Mouse (Mus musculus) embryonic fibroblast, embryonic 13.5 days (primary cell): Measurements from ENCODE around the gene 5031439G07Rik. TPM values are rescaled to one million over a fixed set of nuclear protein-coding genes. Genes with fewer than 3 reads are reported as not detected.

Experiments used
- H3K27ac ChIP-seq: 2 replicates; pipeline ENCODE4 v1.5.1; 2012; ENCODE audit warnings: low read length, control low read depth, inconsistent platforms; ENCODE audit not compliant: insufficient read depth
- H3K4me1 ChIP-seq: 2 replicates; pipeline ENCODE4 v1.6.1; 2011; ENCODE audit warnings: low read length; ENCODE audit not compliant: control insufficient read depth, insufficient read depth
- H3K4me3 ChIP-seq: 2 replicates; pipeline ENCODE4 v1.5.1; 2011; ENCODE audit warnings: mild to moderate bottlenecking, control low read depth, low read length; ENCODE audit not compliant: insufficient read depth
- CTCF ChIP-seq: IDR thresholded peaks from 2 replicates; pipeline ENCODE4 v1.5.1; 2011; ENCODE audit warnings: mild to moderate bottlenecking, control low read depth, low read length, moderate library complexity, borderline replicate concordance; ENCODE audit not compliant: insufficient read depth
- POLR2A ChIP-seq: IDR thresholded peaks from 2 replicates; pipeline ENCODE4 v1.6.1; 2011; ENCODE audit warnings: low read depth, mild to moderate bottlenecking, control low read depth, low read length, moderate library complexity
- polyA plus RNA-seq: library from polyadenylated mRNA; stranded (reverse); fragments of >200 nt; gene quantifications from 2 replicates; pipeline ENCODE4 v1.2.4, GENCODE M21; 2011; ENCODE audit warnings: low read depth; ENCODE audit not compliant: missing spikeins, insufficient read length

The 5031439G07Rik gene
- polyA plus RNA-seq, 1 experiment: 23.5 TPM

DNA sequence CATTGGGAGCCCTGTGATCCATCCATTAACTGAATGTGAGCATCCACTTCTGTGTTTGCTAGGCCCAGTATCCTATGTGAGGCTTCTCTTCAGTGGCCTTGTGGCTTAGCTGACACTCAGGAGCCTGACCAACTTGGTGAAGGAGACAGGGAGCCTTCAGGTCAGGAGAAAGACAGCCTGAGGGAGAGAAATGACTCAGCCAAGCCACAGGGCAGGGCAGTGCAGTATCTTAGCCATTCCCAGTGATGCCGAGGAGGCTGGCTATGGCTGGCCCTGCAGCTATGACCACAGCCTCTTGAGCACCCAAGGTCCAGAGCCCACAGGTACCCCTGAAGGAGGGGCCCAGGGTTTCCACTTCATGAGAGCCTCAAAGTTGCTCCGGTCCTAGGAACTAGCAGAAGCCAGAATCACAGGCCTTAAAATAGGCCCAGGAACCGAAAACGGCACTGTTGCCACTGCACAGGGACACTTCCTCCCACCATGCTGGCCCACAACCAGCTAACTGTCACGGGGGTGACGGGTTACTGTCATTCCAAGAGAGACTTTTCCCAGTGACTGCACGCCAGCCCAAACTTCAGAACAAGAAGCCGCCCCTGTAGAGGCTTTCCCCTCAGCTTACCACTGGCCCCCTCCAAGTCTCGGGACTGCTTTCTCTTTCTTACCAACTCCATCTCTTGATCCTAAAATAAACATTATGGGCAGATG is 6.6 kb downstream of the 5031439G07Rik start:
- Histone ChIP-seq H3K27ac (no peak overlapping the region), H3K4me3 (no peak overlapping the region), H3K4me1 (peaks cover 8% of the 10 kb centered on the region)
- TF ChIP-seq CTCF (no peak), POLR2A (no peak)

DNA sequence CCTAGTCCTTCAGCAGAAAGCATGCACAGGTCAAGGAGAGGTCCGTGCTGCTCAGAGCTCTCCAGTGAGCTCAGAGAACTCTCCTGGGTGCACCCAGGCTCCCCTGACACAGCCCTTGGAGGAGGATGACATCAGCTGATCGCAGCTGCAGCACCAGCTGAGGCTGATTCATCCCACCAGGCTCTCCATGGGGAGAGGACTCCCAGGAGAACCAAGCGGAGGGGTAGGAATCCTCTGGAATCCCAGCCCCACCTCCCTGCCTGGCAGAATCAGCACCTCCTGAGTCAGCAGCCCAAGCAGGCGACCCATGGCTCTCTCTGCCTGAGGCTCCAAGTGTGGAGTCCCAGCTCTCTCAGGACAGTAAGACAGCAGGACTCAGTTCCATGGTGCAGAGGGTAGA is 12.6 kb downstream of the 5031439G07Rik start:
- H3K4me1 ChIP-seq: peaks cover 13% of the 10 kb centered on the region
- TF ChIP-seq POLR2A (no peak), CTCF (no peak)
- no peak overlapping the region for H3K27ac ChIP-seq
- H3K4me3 ChIP-seq: no peak overlapping the region

DNA sequence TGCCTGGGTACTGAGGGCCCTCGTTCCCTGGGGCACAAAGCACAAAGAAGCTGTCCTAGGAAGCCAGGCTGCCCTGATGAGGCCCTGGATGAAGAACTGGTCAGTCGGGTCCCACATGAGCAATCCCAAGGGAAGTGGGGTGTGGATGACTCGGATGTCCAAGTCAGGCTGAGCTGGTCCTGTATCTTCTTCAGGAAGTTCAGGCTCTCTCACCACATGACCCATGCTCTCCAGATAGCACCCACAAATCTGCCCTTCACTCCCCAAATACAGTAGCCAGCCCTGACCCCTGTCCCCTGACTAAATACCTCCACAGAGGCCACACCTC is 14.8 kb downstream of the 5031439G07Rik start:
- H3K4me1 ChIP-seq: peaks cover 13% of the 10 kb centered on the region
- H3K27ac ChIP-seq: no peak overlapping the region
- H3K4me3 ChIP-seq: no peak overlapping the region
- no peak for TF ChIP-seq POLR2A
- TF ChIP-seq CTCF: no peak

DNA sequence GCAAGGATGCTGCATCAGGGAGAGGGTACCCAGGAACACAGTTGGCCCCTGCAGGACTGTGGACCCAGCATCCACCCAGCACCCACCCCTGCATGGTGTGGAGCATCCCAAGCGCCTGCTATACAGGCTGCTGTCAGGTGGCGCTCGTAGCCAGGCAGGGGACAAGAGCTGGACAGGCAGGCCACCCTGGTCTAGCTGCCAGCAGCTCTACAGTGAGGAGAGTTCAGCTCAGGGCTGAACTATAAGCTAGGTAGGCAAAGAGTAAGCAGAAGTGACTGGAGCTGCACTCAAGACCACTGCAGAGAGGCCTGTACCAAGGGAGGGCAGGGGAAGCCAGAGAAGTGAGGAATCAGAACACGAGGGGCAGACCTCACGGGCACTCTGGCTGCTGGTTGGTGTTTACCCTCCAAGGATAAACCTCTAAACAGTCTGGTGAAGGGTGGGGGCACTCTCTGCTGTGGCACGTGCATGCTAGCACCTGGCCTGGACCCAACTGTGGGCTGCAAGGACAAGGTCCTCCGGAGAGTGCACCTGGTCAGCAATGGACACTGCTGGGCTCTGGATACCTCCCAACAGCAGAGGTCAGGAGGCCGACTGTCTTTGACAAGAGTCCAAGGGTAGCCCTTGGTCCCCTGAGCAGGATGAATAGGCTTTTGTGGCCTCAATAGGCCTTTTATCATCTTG is 15.3 kb downstream of the 5031439G07Rik start:
- H3K4me1 ChIP-seq: peaks cover 13% of the 10 kb centered on the region
- TF ChIP-seq POLR2A: no peak
- no peak overlapping the region for H3K4me3 ChIP-seq
- H3K27ac ChIP-seq: no peak overlapping the region

DNA sequence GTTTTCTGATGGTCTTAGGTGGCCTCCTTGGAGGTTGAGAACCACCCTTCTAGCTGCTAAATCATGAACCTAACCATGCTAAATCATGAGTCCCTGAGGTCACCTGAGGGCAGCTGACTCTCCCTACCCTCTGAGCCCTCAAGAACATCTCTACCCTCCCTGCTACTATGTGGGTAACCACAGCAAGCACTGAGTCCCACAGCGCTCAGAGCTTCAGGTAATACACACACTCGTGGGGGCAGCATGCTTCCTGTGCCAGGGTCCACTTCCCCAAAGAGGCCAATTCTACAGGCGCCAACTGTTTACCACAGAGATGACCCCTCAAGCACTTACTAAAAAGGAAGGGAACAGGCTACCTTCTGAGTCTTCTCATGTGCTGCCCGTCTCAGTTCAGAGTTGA is 19.8 kb downstream of the 5031439G07Rik start:
- no peaks in the 10 kb centered on the region for H3K4me1 ChIP-seq
- H3K27ac ChIP-seq: no peak overlapping the region

DNA sequence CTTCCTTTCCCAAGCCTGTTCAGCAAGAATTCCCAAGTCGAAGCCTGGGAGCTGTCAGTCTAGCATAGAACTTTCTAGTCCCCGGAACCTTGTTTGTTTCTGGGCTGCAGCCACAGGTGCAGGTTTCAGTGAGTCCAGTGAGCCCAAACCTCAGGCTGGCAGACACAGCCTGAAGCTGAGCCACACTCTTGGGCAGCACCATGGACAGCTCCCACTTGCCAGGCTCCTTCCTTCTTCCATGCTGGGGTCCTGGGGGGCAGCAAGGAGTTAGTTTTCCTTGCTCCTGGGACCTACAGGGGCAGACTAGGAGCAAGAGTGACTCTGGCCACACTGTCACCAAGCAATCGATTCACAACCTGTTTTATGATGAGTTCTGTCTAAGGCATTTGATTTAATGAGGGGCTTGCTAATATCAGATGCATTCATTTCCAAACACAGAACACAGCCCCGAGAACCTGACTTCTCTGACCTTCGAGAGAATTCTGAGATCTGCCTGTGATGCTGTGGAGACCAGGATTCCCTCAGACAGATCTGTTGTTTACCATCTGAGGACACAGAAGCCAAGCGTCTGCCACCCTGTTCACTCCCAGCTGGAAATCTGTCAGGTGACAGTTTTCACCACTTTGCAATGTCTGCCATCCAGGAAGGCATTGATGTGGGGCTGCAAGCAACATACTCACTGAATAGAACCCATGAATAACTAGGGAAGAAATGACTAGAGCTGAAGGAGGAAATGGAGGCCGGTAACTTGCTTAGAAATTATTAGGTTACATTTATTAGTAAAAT is 22.6 kb downstream of the 5031439G07Rik start:
- 0 out of 2 replicates have a peak, but pooled peaks cover 2% of the 10 kb centered on the region for H3K4me1 ChIP-seq
- H3K27ac ChIP-seq: no peak overlapping the region
- TF ChIP-seq CTCF: no peak
- no peak overlapping the region for H3K4me3 ChIP-seq

More for the DNA sequence above, 19.8 kb downstream of the 5031439G07Rik start:
- no peak overlapping the region for H3K4me3 ChIP-seq
- TF ChIP-seq POLR2A: no peak
- TF ChIP-seq CTCF: no peak

DNA sequence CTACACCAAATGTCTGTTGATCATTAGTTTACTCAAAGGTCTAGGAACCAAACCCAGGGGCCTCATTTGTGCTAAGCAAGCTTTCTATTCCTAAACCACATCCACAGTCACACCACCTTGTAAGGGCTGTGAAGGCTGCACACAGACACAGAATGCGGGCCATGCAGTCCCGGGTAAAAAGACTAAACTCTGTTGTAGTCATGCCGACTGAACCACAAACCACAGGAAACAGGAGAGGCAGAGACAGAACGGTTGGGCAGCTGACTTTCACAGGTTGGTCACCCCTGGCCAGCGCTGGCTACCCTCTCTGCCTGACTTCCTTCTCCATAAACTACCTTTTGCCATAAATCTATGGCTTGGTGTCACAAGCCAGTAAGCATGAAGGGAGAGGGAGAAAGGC is 23.6 kb downstream of the 5031439G07Rik start:
- Histone ChIP-seq H3K4me1 (0 out of 2 replicates have a peak, but pooled peaks cover 7% of the 10 kb centered on the region), H3K4me3 (no peak overlapping the region), H3K27ac (no peak overlapping the region)
- TF ChIP-seq POLR2A: no peak
- TF ChIP-seq CTCF: no peak

DNA sequence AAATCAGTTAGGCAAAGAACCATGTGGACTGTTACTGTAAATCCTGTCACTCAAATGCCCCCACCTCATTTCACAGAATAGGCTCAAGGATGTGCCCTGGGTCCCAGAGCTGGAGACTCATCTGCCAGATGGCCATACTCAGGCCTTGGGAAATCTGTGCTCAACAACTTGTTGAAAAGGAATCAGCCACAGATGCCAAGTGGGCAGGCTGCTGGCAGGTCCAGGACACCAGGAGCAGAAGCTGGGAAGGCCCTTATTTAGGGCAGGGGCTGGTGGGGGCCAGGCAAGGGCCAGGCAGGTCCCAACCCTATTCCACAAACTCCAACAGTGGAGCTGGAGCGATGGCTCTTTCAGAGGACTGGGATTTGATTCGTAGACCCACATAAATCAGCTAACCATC is 25.8 kb downstream of the 5031439G07Rik start:
- TF ChIP-seq POLR2A (no peak), CTCF (no peak)
- 0 out of 2 replicates have a peak, but pooled peaks cover 7% of the 10 kb centered on the region for H3K4me1 ChIP-seq
- H3K27ac ChIP-seq: no peak overlapping the region
- H3K4me3 ChIP-seq: no peak overlapping the region

DNA sequence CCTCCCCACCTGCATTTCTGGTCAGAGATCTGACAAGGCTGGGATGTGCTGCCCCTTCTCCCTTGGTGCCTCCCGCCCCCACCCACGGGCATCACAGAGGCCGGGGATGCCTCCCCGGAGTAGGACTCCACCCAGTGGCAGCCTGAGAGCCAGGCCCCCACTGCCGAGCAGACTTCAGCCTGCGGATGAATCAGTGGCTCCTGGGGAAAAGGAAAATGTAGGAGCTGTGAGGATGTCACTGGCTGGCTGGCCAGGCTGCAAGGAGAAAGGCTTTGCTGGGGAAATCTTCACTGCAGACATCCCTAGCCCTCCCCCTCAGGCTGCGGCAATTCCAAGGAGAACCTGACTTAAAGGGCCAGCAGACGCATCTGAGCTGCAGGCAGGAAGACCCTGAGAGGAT is 27.7 kb downstream of the 5031439G07Rik start:
- Histone ChIP-seq H3K27ac (no peak overlapping the region), H3K4me1 (0 out of 2 replicates have a peak, but pooled peaks cover 7% of the 10 kb centered on the region), H3K4me3 (no peak overlapping the region)
- no peak for TF ChIP-seq CTCF
- TF ChIP-seq POLR2A: no peak

DNA sequence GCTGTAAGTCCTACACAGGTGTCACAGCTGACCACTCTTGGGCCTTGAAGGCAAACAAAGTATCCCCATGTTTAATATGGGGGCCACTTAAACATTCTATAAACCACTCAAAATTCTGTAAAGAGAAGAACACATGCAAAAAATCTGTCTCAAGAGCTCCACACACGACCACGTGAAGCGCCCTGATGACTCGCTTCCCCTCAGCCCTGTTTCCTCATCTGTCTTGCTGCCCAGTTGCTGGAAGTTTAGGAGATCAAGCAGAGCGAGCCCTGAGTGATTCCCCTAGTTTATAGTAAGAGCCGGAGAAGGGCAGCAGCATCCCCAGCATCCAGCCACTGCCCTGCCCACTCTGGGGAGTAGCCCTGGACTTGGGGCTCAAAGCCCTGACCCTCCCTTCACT is 28.5 kb downstream of the 5031439G07Rik start:
- no peak overlapping the region for H3K4me3 ChIP-seq
- H3K27ac ChIP-seq: no peak overlapping the region
- no peak for TF ChIP-seq CTCF
- no peak for TF ChIP-seq POLR2A
- H3K4me1 ChIP-seq: 0 out of 2 replicates have a peak, but pooled peaks cover 7% of the 10 kb centered on the region
